Mouse (Mus musculus) forebrain, embryonic 15.5 days (tissue): ENCODE measurements at regions not wholly inside any gene's neighbourhood (a gene's known extent, or its start where the extent isn't known, plus 50 kb on each side); places are given as distances from the start of the nearest gene placed in this dataset.

Experiments
- ATAC-seq: fragments of 200-750 bp; cut with Nextera tagmentation; replicated peaks from 2 replicates; pipeline ENCODE4 v1.8.0; 2017; ENCODE audit warnings: mild to moderate bottlenecking, moderate TSS enrichment, moderate library complexity
- H3K27ac ChIP-seq: fragments of 300-500 bp; sonication (generic); replicated peaks from 2 replicates; pipeline ENCODE4 v1.5.1; 2015; ENCODE audit warnings: mild to moderate bottlenecking, inconsistent platforms
- H3K27me3 ChIP-seq: fragments of 300-500 bp; sonication (generic); 2 replicates; pipeline ENCODE4 v1.6.1; 2015; ENCODE audit warnings: inconsistent platforms
- H3K36me3 ChIP-seq: fragments of 300-500 bp; sonication (generic); 2 replicates; pipeline ENCODE4 v1.6.1; 2015; ENCODE audit warnings: mild to moderate bottlenecking, inconsistent platforms
- H3K4me1 ChIP-seq: fragments of 300-500 bp; sonication (generic); 2 replicates; pipeline ENCODE4 v1.6.1; 2015; ENCODE audit warnings: inconsistent platforms
- H3K4me2 ChIP-seq: fragments of 300-500 bp; sonication (generic); replicated peaks from 2 replicates; pipeline ENCODE4 v1.6.1; 2015; ENCODE audit warnings: mild to moderate bottlenecking, inconsistent platforms
- H3K4me3 ChIP-seq: fragments of 300-500 bp; sonication (generic); 2 replicates; pipeline ENCODE4 v1.5.1; 2015; ENCODE audit warnings: mild to moderate bottlenecking, inconsistent platforms
- H3K9ac ChIP-seq: fragments of 300-500 bp; sonication (generic); replicated peaks from 2 replicates; pipeline ENCODE4 v1.6.1; 2015; ENCODE audit warnings: mild to moderate bottlenecking, inconsistent platforms
- H3K9me3 ChIP-seq: fragments of 300-500 bp; sonication (generic); 2 replicates; pipeline ENCODE4 v1.6.1; 2016; ENCODE audit warnings: inconsistent platforms
- WGBS: fragments of 180-500 bp; shearing (Covaris S2); methylation state at CpG from one replicate; pipeline ENCODE4 v1.1.7; 2015; ENCODE audit warnings: mixed read lengths; 5-methylcytosine and 5-hydroxymethylcytosine counted together

- H3K4me3 ChIP-seq: no peak overlapping the region
- H3K4me1 ChIP-seq: no peaks in the 10 kb centered on the region
- H3K36me3 ChIP-seq: no peaks in the 10 kb centered on the region
- no peak overlapping the region for H3K9ac ChIP-seq
- H3K9me3 ChIP-seq: no peaks in the 10 kb centered on the region
- H3K27ac ChIP-seq: no peak overlapping the region
- ATAC-seq: no peak
- no peaks in the 10 kb centered on the region for H3K27me3 ChIP-seq
- 84% methylated on average over 7 of the region's 7 CpGs for WGBS
- no peak overlapping the region for H3K4me2 ChIP-seq
Measured at GRCm38 (mm10) chr16:9217361-9217760, 387.5 kb downstream of the 1810013L24Rik start.

DNA sequence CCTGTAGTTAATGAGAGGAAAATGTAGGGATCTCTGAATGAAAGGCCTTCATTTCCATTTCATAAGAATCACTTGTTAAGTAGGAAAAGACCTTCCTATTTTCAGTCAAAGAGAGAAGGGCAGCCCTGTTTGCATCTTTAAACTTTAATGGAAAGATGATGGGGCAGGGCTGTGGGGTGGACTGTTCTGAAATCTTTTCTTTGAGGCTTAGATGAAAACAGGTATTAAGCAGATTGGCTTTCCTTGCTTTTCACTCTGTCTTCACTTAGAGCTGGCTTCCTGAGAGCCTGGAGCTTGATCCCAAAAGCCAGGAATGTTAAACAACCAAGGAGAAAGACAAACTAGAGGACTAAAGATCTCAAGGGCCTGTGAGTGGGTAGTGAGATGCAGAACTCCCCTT is 400.3 kb downstream of the 1810013L24Rik start:
- Histone ChIP-seq H3K27ac (no peak overlapping the region), H3K27me3 (no peaks in the 10 kb centered on the region)

DNA sequence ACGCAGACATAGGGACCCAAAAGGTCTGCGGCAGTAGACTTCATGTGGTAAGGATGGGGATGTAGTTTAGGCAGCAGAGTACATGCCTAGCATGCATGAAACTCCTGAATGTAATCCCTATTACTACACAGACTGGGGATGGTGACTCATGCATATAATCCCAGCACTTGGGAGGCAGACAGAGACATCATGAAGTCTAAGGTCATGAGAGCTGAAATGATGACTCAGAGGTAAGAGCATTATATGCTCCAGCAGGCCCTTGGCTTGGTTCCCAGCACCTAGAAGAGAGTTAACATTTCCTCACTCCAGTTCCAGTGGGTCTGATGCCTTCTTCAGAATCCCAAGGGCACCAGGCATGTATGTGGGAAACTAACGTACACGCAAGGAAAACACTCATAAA is 412.2 kb downstream of the 1810013L24Rik start:
- WGBS: 95% methylated on average over 4 of the region's 4 CpGs
- no peak overlapping the region for H3K4me2 ChIP-seq
- no peak overlapping the region for H3K9ac ChIP-seq
- H3K4me3 ChIP-seq: no peak overlapping the region
- H3K36me3 ChIP-seq: no peaks in the 10 kb centered on the region
- no peaks in the 10 kb centered on the region for H3K4me1 ChIP-seq
- no peaks in the 10 kb centered on the region for H3K27me3 ChIP-seq
- H3K9me3 ChIP-seq: no peaks in the 10 kb centered on the region
- H3K27ac ChIP-seq: no peak overlapping the region
- ATAC-seq: no peak

More for the DNA sequence above, 400.3 kb downstream of the 1810013L24Rik start:
- Histone ChIP-seq H3K9ac (no peak overlapping the region), H3K36me3 (no peaks in the 10 kb centered on the region), H3K4me1 (no peaks in the 10 kb centered on the region), H3K4me2 (no peak overlapping the region), H3K9me3 (no peaks in the 10 kb centered on the region), H3K4me3 (no peak overlapping the region)
- no peak for ATAC-seq

- H3K27ac ChIP-seq: no peak overlapping the region
- no peaks in the 10 kb centered on the region for H3K9me3 ChIP-seq
- WGBS: 75% methylated on average over 3 of the region's 3 CpGs
- H3K36me3 ChIP-seq: no peaks in the 10 kb centered on the region
- H3K27me3 ChIP-seq: no peaks in the 10 kb centered on the region
- H3K4me3 ChIP-seq: no peak overlapping the region
- H3K4me2 ChIP-seq: no peak overlapping the region
- H3K9ac ChIP-seq: no peak overlapping the region
- H3K4me1 ChIP-seq: no peaks in the 10 kb centered on the region
- no peak for ATAC-seq
Measured at GRCm38 (mm10) chr16:9247198-9247597, 417.3 kb downstream of the 1810013L24Rik start.

GRCm38 (mm10) chr16:9253054-9253453 is 423.2 kb downstream of the 1810013L24Rik start:
- Histone ChIP-seq H3K9ac (no peak overlapping the region), H3K36me3 (no peaks in the 10 kb centered on the region), H3K27ac (no peak overlapping the region), H3K4me1 (no peaks in the 10 kb centered on the region), H3K4me2 (no peak overlapping the region), H3K4me3 (no peak overlapping the region), H3K9me3 (no peaks in the 10 kb centered on the region), H3K27me3 (no peaks in the 10 kb centered on the region)
- WGBS: 84% methylated on average over 1 of the region's 1 CpGs
- no peak for ATAC-seq

DNA sequence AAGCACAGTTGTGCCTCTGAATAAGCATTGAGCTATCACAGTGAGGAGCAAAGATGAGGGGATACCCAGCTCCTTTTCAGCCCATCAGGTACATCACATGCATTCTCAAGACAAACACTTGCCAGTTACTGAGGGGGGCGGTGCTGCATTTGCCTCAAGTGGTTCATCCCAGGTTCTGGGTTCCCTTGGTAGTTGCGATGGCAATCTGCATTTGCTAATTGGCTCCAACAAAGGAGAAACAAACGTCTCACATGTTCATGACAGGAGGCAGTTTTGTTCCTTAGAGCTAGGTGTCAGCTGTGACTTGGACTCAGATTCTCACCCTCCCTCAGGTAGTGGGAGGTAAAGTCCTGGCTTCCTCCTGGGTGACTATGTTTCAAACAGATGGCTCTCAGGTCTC is 425.5 kb downstream of the 1810013L24Rik start:
- Histone ChIP-seq H3K9ac (no peak overlapping the region), H3K4me1 (no peaks in the 10 kb centered on the region), H3K4me2 (no peak overlapping the region), H3K27me3 (no peaks in the 10 kb centered on the region), H3K4me3 (no peak overlapping the region), H3K9me3 (no peaks in the 10 kb centered on the region), H3K36me3 (no peaks in the 10 kb centered on the region), H3K27ac (no peak overlapping the region)
- 55% methylated on average over 3 of the region's 3 CpGs for WGBS
- ATAC-seq: no peak

DNA sequence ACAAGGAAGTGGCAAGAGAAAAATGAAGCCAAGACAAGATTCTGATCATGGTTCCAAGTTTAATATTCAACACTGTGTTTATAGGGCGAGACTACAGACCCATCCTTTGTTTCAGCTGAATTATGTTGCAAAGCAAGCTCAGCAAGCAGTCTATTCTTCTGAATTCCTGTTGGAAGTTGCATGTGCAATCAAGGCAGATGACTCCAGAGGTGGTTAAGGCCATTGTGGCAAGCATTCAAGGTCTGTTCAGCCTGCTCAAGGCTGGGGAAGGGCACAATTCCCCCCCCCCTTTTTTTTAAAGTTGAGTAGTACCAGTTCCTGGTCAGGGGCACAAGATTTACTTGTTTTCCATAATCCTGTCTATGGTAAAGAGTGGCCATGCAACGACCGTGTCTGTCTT is 431.1 kb downstream of the 1810013L24Rik start:
- Histone ChIP-seq H3K4me1 (no peaks in the 10 kb centered on the region), H3K4me2 (no peak overlapping the region), H3K9ac (no peak overlapping the region), H3K9me3 (no peaks in the 10 kb centered on the region), H3K36me3 (no peaks in the 10 kb centered on the region), H3K4me3 (no peak overlapping the region), H3K27me3 (no peaks in the 10 kb centered on the region), H3K27ac (no peak overlapping the region)
- 84% methylated on average over 3 of the region's 3 CpGs for WGBS
- no peak for ATAC-seq

GRCm38 (mm10) chr16:9264554-9265145 is 434.8 kb downstream of the 1810013L24Rik start:
- no peak overlapping the region for H3K27ac ChIP-seq
- no peak overlapping the region for H3K4me3 ChIP-seq
- WGBS: 38% methylated on average over 3 of the region's 3 CpGs
- H3K9me3 ChIP-seq: no peaks in the 10 kb centered on the region
- H3K27me3 ChIP-seq: no peaks in the 10 kb centered on the region
- H3K4me1 ChIP-seq: no peaks in the 10 kb centered on the region
- no peak for ATAC-seq
- H3K36me3 ChIP-seq: no peaks in the 10 kb centered on the region
- H3K9ac ChIP-seq: no peak overlapping the region
- no peak overlapping the region for H3K4me2 ChIP-seq

- H3K9me3 ChIP-seq: no peaks in the 10 kb centered on the region
- no peak overlapping the region for H3K4me3 ChIP-seq
- H3K27ac ChIP-seq: no peak overlapping the region
- no peaks in the 10 kb centered on the region for H3K36me3 ChIP-seq
- no peaks in the 10 kb centered on the region for H3K4me1 ChIP-seq
- no peak overlapping the region for H3K9ac ChIP-seq
- no peak overlapping the region for H3K4me2 ChIP-seq
- ATAC-seq: no peak
- no peaks in the 10 kb centered on the region for H3K27me3 ChIP-seq
Measured at GRCm38 (mm10) chr16:9267204-9267603, 437.3 kb downstream of the 1810013L24Rik start.

- no peak overlapping the region for H3K4me2 ChIP-seq
- H3K27ac ChIP-seq: no peak overlapping the region
- no peaks in the 10 kb centered on the region for H3K9me3 ChIP-seq
- no peaks in the 10 kb centered on the region for H3K4me1 ChIP-seq
- no peaks in the 10 kb centered on the region for H3K36me3 ChIP-seq
- H3K9ac ChIP-seq: no peak overlapping the region
- no peak overlapping the region for H3K4me3 ChIP-seq
- no peaks in the 10 kb centered on the region for H3K27me3 ChIP-seq
- WGBS: 56% methylated on average over 3 of the region's 3 CpGs
- no peak for ATAC-seq
Measured at GRCm38 (mm10) chr16:9270099-9270498, 440.2 kb downstream of the 1810013L24Rik start.

- no peak overlapping the region for H3K9ac ChIP-seq
- no peak for ATAC-seq
Measured at GRCm38 (mm10) chr16:9270671-9271070, 440.8 kb downstream of the 1810013L24Rik start.

GRCm38 (mm10) chr16:9273751-9274300 is 443.9 kb downstream of the 1810013L24Rik start:
- Histone ChIP-seq H3K4me3 (no peak overlapping the region), H3K4me2 (no peak overlapping the region), H3K36me3 (no peaks in the 10 kb centered on the region), H3K27ac (no peak overlapping the region), H3K9me3 (no peaks in the 10 kb centered on the region), H3K4me1 (no peaks in the 10 kb centered on the region), H3K9ac (no peak overlapping the region), H3K27me3 (no peaks in the 10 kb centered on the region)
- WGBS: 53% methylated on average over 6 of the region's 6 CpGs
- ATAC-seq: no peak

More at GRCm38 (mm10) chr16:9270671-9271070, 440.8 kb downstream of the 1810013L24Rik start:
- no peaks in the 10 kb centered on the region for H3K9me3 ChIP-seq
- H3K4me1 ChIP-seq: no peaks in the 10 kb centered on the region
- no peaks in the 10 kb centered on the region for H3K36me3 ChIP-seq
- H3K4me3 ChIP-seq: no peak overlapping the region
- no peak overlapping the region for H3K4me2 ChIP-seq
- no peak overlapping the region for H3K27ac ChIP-seq
- no peaks in the 10 kb centered on the region for H3K27me3 ChIP-seq
- WGBS: 100% methylated on average over 1 of the region's 1 CpGs

- Histone ChIP-seq H3K4me3 (no peak overlapping the region), H3K36me3 (no peaks in the 10 kb centered on the region), H3K4me2 (no peak overlapping the region), H3K27me3 (no peaks in the 10 kb centered on the region), H3K9ac (no peak overlapping the region), H3K4me1 (no peaks in the 10 kb centered on the region), H3K27ac (no peak overlapping the region), H3K9me3 (no peaks in the 10 kb centered on the region)
- 71% methylated on average over 7 of the region's 7 CpGs for WGBS
- no peak for ATAC-seq
Measured at GRCm38 (mm10) chr16:9274583-9275100, 444.7 kb downstream of the 1810013L24Rik start.
